Mouse (Mus musculus) left cerebral cortex, adult 6 months (tissue): Measurements from ENCODE around the gene Gm21775. TPM values are rescaled to one million over a fixed set of nuclear protein-coding genes. Genes with fewer than 3 reads are reported as not detected.

Experiments
- long read RNA-seq, 2 experiments: library from polyadenylated mRNA; unstranded; transcript quantifications; one replicate each; pipeline ENCODE4 v2.0.0; 2019 to 2020
- polyA plus RNA-seq: library from polyadenylated mRNA; unstranded; fragments of <200 nt; fragmentation: Nextera tagmentation; gene quantifications from 2 replicates; pipeline ENCODE4 v1.2.3, GENCODE M21; 2021

The Gm21775 gene
- polyA plus RNA-seq: not detected in 2 replicates
- long read RNA-seq, experiment 1: 0 reads
- long read RNA-seq, experiment 2: 0 reads

DNA sequence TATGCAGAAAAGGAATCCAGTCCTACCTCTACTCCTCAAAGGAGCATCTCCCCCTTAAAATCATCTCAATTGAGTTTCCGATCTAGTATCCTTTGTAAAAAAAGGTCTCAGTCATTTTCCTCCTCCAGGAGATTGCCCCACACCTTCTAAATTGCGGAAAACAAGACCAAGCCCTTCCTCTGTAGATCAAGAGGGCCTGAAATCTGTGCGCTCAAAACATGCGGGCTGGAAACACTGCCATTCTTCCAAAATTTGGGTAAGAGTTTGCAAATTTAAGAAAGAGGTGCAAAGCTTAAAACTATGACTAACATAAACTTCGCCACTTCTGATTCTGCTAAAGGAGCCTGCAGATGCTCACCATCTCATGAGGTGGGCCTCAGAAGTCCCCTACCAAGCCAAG lies at the start of gene Gm21775:
Gene Gm21775 (plus strand): TSS at position 301 of the 400 bp plus-strand sequence.

GRCm38 (mm10) chrY:10535942-10536341 lies 17.3 kb upstream of the Gm21775 start, which contains the start of gene Gm20737:
Gene Gm20737 (minus strand): TSS chrY:10536042.

Other genes starting within 250 kb of the Gm21775 start
- not detected in 2 replicates for gene Gm20834, start 228.9 kb upstream of the Gm21775 start, polyA plus RNA-seq
- not detected in 2 replicates for gene Gm28510, start 140.7 kb upstream of the Gm21775 start, polyA plus RNA-seq
- gene Gm20737, start 17.4 kb upstream of the Gm21775 start, polyA plus RNA-seq: not detected in 2 replicates
- gene Gm21900, start 62.9 kb downstream of the Gm21775 start, polyA plus RNA-seq: not detected in 2 replicates
- gene Gm20777, start 199.0 kb downstream of the Gm21775 start, polyA plus RNA-seq: not detected in 2 replicates